Mouse (Mus musculus): Measurements from ENCODE around the gene Ap1ar.

Ap1ar gene

GRCm38 (mm10) chr3:127837154-127837865, at the start of gene Ap1ar:
Ap1ar (minus strand) TSS chr3:127837523.
- peak; percentile 96 for DNase-seq

- DNase-seq, result no peak
Observed at GRCm38 (mm10) chr3:127881684-127882083, 44.4 kb upstream of the Ap1ar start.

- DNase-seq, result no peak
Observed at GRCm38 (mm10) chr3:127879968-127880367, 42.6 kb upstream of the Ap1ar start.

- DNase-seq, result no peak
Observed at GRCm38 (mm10) chr3:127875509-127875908, 38.2 kb upstream of the Ap1ar start.

GRCm38 (mm10) chr3:127875059-127875458, 37.7 kb upstream of the Ap1ar start:
- DNase-seq, result no peak

- DNase-seq, result no peak
Observed at GRCm38 (mm10) chr3:127874254-127874883, 37.0 kb upstream of the Ap1ar start.

- no peak for DNase-seq
Observed at GRCm38 (mm10) chr3:127871575-127871974, 34.3 kb upstream of the Ap1ar start.

- DNase-seq, result no peak
Observed at GRCm38 (mm10) chr3:127868880-127869279, 31.6 kb upstream of the Ap1ar start.

- DNase-seq, result no peak
Observed at GRCm38 (mm10) chr3:127868046-127868758, 30.9 kb upstream of the Ap1ar start.

- no peak for DNase-seq
Observed at GRCm38 (mm10) chr3:127864242-127864641, 26.9 kb upstream of the Ap1ar start.

- no peak for DNase-seq
Observed at GRCm38 (mm10) chr3:127863571-127863970, 26.2 kb upstream of the Ap1ar start.

GRCm38 (mm10) chr3:127862479-127862878, 25.2 kb upstream of the Ap1ar start:
- DNase-seq, result no peak

GRCm38 (mm10) chr3:127861340-127861739, 24.0 kb upstream of the Ap1ar start:
- DNase-seq, result peak; percentile 45

- peak; percentile 38 for DNase-seq
Observed at GRCm38 (mm10) chr3:127853431-127854206, 16.3 kb upstream of the Ap1ar start.

- DNase-seq, result no peak
Observed at GRCm38 (mm10) chr3:127852722-127853121, 15.4 kb upstream of the Ap1ar start.

- no peak for DNase-seq
Observed at GRCm38 (mm10) chr3:127850776-127851646, 13.7 kb upstream of the Ap1ar start.

- no peak for DNase-seq
Observed at GRCm38 (mm10) chr3:127849922-127850321, 12.6 kb upstream of the Ap1ar start.

- no peak for DNase-seq
Observed at GRCm38 (mm10) chr3:127848088-127848808, 10.9 kb upstream of the Ap1ar start.

GRCm38 (mm10) chr3:127843941-127844327, 6.6 kb upstream of the Ap1ar start:
- no peak for DNase-seq

GRCm38 (mm10) chr3:127843324-127843940, 6.1 kb upstream of the Ap1ar start:
- DNase-seq, result no peak

- DNase-seq, result no peak
Observed at GRCm38 (mm10) chr3:127841926-127842325, 4.6 kb upstream of the Ap1ar start.
